In genomic region chr7:46860996-46861395, GRCm38 (mm10) we compare ENCODE assay signal across 21 mouse cellular contexts. TPM values are rescaled to one million over a fixed set of nuclear protein-coding genes. Genes with fewer than 3 reads are reported as not detected.
"Had no signal": no experiment of that assay in that cellular context is flagged by ENCODE, and none has a peak within 500 bp of the region (broad histone marks: within the 10 kb centered on the region; RNA-seq: fewer than 3 reads in every experiment).

Gene Ldhc (plus strand): TSS chr7:46861203.

- H3K9me3 ChIP-seq: midbrain, embryonic 10.5 days; midbrain, embryonic 12.5 days; neural tube, embryonic 12.5 days had no signal

- H3K4me3 ChIP-seq: midbrain, embryonic 10.5 days; midbrain, embryonic 12.5 days; neural tube, embryonic 12.5 days had no signal

- H3K27me3 ChIP-seq: midbrain, embryonic 12.5 days; neural tube, embryonic 12.5 days had no signal

- H3K4me1 ChIP-seq: midbrain, embryonic 10.5 days; midbrain, embryonic 12.5 days; neural tube, embryonic 12.5 days had no signal

- H3K27ac ChIP-seq: liver, embryonic 14.5 days; midbrain, embryonic 10.5 days; midbrain, embryonic 12.5 days; neural tube, embryonic 12.5 days had no signal

- DNase-seq: lung, adult 18-20 months; lung, embryonic 14.5 days; lung, postnatal 10 days; lung, postnatal 4 days; midbrain, embryonic 14.5 days; retina, postnatal 1 day; right cerebral cortex, adult 18-20 months; right cerebral cortex, postnatal 25 days; right cerebral cortex, postnatal 4 days; spleen, adult 18-20 months; thymus, adult 2 months; thymus, postnatal 25 days had no signal

- H3K9ac ChIP-seq: liver, embryonic 14.5 days; lung, embryonic 14.5 days; midbrain, embryonic 12.5 days; neural tube, embryonic 12.5 days had no signal

- ATAC-seq: midbrain, embryonic 16.5 days had no signal

- H3K4me2 ChIP-seq: lung, embryonic 14.5 days; midbrain, embryonic 12.5 days; neural tube, embryonic 12.5 days had no signal

RNA-seq across cellular contexts. Expression of gene Ldhc, which starts in this region (rescaled TPM):
- total RNA-seq: megakaryocyte-erythroid progenitor cell, adult 5-6 weeks had no signal
- polyA plus RNA-seq: midbrain, embryonic 10.5 days; neural tube, embryonic 12.5 days; small intestine, adult 2 months; stomach, embryonic 14.5 days; stomach, embryonic 16.5 days had no signal
